Mouse (Mus musculus): ENCODE data around the gene 1700025B11Rik. TPM values are rescaled to one million over a fixed set of nuclear protein-coding genes. Genes with fewer than 3 reads are reported as not detected.
"Not testable (repeated sequence)": the region's sequence is repeated elsewhere in the genome, so short reads cannot be mapped to it uniquely, and the experiment has no call there.

1700025B11Rik gene
- total RNA-seq (2021): not detected

DNA sequence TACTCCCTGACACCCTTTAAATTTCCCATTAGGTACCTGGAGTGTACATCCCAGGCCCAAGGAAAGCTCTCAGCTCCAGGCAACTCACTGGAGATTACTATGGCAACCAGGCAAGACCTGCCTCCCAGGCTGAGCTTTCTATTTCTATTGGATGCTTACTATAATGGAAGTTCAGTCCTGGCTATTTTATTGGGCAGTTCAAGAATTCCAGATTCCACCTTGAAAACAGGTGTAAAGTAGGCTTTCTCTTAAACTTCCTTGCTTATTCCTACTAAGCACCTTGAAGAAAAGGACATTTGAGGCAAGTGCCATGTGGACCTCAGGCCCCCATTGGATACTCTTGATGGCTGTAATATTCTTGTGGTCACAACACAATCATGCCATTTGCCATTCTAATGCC is at the start of gene 1700025B11Rik:
1700025B11Rik (minus strand) TSS at position 101 of the 400 bp plus-strand sequence.
- no peak for DNase-seq (ENCODE audit: extremely low spot score in 1 of 2, low spot score in 1 of 2)

DNA sequence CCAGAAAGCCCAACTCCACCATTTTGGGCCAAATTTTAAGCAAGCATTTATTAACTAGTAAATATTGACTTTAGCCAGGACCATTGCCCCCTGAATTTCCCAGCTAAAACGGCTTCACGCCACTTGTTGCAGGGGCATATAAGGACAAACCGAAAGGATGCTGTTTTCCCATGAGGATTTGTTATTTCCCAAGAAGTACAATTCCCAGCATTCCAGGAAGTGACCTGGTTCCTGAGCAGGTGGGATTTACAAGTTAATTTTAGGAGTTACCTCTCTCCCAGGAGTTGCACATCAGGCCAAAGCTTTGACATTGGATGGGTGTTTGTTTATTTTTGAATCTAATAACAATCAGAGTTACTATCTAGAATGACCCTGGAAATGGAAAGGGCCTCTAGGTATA is 44.4 kb upstream of the 1700025B11Rik start:
- no peak for DNase-seq (ENCODE audit: extremely low spot score in 1 of 2, low spot score in 1 of 2)

DNA sequence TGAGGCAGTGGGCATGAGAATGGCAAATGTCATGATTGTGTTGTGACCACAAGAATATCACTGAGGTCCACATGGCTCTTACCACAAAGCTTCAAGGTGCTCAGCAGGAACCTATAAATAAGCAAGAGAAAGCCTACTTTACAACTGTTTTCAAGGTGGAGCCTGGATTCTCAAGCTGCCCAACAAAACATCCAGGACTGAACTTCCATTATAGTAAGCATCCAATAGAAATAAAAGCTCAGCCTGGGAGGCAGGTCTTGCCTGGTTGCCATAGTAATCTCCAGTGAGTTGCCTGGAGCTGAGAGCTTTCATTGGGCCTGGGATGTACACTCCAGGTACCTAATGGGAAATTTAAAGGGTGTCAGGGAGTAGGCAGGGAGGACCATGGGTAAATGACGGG is 37.3 kb upstream of the 1700025B11Rik start, which contains the start of gene Gm36245:
Gm36245 (plus strand) TSS at position 301 of the 400 bp plus-strand sequence.
- DNase-seq (ENCODE audit: extremely low spot score in 1 of 2, low spot score in 1 of 2): no peak

DNA sequence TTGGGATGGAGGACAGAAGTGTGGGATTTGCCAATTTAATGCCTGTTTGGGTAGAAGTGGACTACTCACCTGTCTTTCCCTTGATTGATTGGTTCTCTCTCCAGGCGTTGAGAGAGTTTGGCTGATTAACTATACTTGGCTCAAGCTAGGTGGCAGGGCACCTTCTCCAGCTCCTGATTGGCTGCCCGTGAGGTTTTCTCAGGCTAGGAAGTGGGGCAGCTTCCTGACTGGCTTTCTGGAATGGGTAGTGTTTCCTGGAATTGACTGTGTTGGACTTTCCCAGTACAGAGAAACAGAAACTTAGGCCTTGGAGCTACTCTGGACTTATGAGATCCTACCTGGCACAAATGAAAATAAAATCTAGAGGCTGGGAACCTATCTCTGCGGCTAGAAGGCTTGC is 36.7 kb upstream of the 1700025B11Rik start:
- DNase-seq (ENCODE audit: extremely low spot score in 1 of 2, low spot score in 1 of 2): no peak

DNA sequence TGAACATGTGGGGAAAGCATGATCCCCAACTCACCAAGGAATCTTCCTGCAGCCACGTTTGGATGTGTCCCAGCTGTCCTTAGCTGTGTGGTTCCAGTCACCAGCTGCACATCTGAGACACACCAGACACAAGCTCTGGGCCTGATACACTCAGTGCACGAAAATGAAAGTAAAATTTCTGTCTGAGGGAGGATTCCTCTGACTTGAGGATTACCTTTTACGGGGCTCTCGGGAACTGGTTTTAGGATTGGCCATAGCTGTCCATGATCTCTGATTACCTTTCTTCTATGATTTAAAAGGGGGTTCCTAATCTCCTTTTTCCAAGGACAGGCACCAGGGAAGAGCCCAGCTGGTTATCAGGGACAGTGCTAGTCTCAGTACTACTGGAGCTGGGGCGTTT is 34.3 kb upstream of the 1700025B11Rik start, which contains the start of gene Apol10b:
Apol10b (minus strand) TSS at position 165 of the 400 bp plus-strand sequence.
- DNase-seq (ENCODE audit: extremely low spot score in 1 of 2, low spot score in 1 of 2): no peak

DNA sequence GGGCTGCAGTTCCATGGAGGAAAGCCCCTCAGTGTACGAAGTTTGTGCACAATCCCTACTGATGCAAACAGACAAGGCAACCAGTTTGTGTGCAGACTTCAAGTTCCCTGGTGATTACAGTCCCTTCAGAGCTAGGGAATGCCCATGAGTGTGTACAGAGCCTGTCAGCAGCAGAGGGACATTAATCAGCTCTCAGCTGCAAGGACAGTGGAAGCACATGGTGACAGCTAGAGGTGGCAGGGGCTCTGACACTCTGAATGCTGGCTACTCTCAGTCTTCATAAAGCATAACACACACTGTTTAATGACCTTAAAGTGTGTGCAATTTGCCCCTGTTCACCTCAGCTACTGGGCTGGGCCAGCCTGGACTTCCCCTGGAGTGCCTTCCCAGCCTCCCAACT is 31.9 kb upstream of the 1700025B11Rik start:
- no peak for DNase-seq (ENCODE audit: extremely low spot score in 1 of 2, low spot score in 1 of 2)

DNA sequence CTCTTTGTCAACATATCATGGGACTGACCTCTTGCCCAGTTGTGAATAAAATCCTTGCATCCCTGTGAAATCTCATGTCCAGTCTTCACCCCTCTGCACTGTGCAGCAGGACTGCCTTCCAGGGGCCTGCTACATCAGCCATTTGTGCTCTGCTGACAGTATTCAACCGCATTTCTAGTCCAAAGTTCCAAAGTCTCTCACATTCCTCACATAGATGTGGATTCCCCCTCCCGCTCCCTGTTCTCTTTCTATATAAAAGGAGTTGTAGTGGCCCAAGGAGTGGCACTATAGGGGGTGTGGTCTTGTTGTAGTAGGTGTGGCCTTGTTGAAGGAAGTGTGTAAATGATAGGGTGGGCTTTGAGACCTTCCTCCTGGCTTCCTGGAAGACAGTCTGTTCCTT is 29.2 kb upstream of the 1700025B11Rik start:
- DNase-seq (ENCODE audit: extremely low spot score in 1 of 2, low spot score in 1 of 2): no peak

DNA sequence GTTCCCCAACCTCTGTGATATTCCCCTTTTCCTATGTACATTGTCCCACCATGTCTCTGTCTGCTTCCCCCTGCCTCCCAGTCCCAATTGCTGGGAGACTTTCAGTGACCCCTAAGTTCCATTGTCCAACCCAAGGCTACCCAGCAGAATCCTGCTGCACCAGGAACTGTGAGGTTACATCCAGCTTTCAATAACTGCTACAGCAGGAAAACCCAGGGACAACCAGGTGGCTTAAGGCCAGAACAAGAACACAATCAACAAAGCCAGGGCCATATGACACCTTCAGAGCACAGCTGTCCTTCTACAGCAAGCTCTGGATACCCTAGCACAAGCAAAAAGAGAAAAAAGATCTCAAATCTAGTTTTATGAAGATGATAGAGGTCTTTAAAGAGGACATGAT is 27.3 kb upstream of the 1700025B11Rik start:
- DNase-seq (ENCODE audit: extremely low spot score in 1 of 2, low spot score in 1 of 2): no peak

DNA sequence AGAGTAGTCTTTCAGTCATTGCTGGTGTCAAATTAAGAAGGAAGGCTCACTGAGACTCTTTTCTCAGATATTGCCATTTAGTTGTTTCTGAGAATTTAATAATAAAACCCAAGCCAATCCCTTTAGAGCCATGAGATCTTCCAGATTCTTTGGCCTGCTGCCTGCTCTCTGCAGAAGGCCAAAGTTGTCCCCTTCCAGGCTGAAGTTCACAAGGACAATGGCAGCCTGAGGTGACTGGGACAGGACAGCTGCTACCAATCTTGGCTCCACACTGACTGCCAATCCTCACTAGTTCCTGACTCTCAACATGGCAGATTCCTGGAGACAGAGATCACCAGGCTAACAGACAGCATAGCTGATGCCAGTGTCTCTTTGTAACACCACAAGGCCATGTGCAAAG is 25.3 kb upstream of the 1700025B11Rik start:
- no peak for DNase-seq (ENCODE audit: extremely low spot score in 1 of 2, low spot score in 1 of 2)

DNA sequence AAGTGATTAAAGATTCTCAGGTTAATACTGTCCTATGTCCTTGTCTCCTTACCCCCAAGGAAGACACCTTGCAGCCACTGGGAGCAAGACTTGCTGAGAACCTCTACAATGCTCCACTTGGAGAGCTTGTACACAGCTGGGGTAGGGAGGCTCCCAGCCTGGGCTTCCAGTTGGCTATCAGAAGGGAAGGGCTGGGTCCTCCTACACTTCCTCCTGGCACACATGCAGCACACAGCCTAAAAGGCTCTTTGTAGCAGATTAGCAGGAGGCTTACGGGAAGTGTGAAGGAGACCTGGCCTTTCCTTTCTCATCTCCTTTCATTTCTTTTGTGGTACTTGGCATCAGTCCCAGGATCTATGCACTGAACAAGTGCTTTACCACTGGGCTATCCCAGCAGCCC is 20.0 kb upstream of the 1700025B11Rik start:
- DNase-seq (ENCODE audit: extremely low spot score in 1 of 2, low spot score in 1 of 2): peak in 1 of 2 experiments; percentile 20

DNA sequence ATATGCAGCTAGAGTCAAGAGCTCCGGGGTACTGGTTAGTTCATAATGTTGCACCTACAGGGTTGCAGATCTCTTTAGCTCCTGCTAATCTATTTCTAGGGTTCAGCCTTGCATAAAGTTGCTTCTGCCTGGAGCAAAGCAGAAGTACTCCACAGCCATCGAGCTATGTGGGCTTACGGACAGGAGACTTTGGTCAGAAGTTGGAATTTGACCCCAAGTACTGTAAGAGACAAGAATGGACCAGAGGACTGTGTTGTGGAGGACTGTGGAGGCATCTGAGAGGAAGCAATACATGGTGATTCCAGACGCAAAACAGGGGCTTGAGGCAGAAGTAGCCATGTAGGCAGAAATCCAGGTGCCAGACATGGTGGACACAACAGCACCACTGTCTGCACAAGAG is 17.6 kb upstream of the 1700025B11Rik start:
- DNase-seq (ENCODE audit: extremely low spot score in 1 of 2, low spot score in 1 of 2): no peak

DNA sequence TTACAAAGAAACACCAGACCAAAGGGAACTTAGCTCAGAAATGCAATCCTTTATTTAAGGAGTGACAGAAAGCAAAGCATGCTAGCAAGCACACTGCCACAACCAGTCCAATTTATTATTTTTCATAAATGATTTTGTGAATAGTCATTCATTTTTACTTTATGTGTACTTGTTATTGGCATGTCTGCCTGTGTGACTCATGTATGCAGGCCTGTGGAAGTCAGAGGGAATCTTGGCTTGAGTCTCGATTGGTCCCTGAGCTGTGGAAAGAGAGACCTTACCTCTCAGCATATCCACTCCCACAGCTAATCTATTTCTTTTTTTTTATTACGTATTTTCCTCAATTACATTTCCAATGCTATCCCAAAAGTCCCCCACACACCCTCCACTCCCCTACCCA is 17.1 kb upstream of the 1700025B11Rik start:
- no peak for DNase-seq (ENCODE audit: extremely low spot score in 1 of 2, low spot score in 1 of 2)

DNA sequence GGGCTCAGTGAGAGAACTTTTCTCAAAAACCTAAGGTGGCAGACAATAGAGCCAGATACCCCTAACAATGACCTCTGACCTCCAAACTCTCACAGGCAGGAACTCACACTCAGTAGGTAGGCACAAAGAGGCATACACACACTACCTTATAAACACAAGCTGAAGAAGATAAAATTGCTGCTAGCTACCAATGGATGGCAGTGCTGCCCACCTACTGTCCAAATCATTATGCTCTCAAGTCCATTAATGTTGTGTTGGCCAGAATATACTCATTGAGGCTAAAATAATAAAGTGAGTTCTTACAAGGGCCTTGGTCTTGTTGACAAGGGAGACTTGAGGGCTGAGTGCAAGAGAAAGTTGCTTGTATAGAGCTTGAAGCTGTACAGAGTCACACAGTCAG is 1.5 kb upstream of the 1700025B11Rik start:
- DNase-seq (ENCODE audit: extremely low spot score in 1 of 2, low spot score in 1 of 2): no peak

DNA sequence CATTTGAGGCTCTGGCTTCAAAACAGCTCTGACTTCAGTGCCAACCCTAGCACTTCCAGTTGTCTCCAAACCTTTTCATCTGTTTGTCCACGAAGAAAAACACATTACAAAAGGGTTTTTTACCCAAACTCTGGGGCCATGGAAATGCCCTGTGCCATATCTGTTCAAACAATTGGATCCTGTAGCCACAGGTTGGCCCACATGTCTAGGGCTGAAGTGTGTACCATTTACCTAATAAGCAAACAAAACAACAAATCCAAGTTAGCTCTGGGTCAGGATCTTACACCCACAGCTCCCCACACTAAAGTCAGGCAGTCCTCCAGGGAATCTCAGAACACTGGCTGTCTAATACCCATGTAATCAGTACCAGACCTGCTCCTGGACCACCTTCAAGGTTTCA is 22.5 kb downstream of the 1700025B11Rik start:
- not testable (repeated sequence) for DNase-seq (ENCODE audit: extremely low spot score in 1 of 2, low spot score in 1 of 2)

DNA sequence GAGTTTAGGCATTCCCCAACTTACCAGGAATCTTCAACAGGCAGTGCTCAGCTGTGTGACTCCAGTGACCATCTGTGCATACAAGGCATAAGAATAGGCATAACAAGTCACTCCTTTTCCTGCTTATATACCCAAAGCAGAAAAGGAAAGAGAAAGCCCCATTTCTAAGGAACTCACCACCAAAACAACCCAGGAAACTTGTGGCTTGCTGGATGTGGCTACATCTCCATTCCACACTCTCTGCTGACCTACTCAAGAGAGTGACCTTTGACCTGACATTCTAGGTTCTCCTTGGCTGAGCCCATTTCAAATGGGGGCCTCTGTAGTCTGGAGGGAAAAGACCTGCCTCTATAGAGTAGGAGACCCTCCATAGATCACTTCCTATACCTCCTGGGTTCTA is 28.5 kb downstream of the 1700025B11Rik start, which contains the start of gene Apol7c:
Apol7c (minus strand) TSS at position 101 of the 400 bp plus-strand sequence.
- DNase-seq (ENCODE audit: extremely low spot score in 1 of 2, low spot score in 1 of 2): no peak

DNA sequence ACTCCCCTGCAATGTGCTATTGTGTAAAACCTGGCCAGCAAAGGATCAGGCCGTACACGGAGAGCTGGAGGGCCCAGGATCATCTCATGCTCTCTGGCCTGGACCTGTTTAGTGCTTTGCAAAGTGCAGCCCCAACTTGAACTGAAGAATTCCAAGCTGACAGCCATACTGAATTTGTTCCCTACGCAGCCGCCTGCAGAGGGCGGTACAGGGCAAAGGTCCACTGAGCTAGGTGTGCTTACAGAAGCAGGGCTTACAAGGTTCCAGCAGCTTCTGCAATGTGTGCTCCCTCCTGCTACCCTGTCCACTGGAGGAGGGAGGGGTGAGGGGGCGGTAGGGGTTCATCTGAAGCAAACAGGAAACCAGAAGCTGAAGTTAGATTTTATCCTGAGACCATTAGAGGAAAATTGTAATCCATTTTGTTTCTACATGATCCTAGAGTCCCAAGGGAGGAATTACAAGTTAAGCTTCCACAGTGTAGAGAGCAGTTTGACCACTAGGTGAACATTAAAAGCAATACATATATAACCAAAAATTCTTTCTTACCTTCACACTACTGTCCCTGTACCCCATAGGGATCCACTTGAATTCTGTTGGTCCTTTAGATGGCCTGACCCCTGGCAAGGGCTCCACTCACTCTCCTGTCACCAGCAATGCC is 38.4 kb downstream of the 1700025B11Rik start:
- DNase-seq (ENCODE audit: extremely low spot score in 1 of 2, low spot score in 1 of 2): peak; percentile 25 to 66

DNA sequence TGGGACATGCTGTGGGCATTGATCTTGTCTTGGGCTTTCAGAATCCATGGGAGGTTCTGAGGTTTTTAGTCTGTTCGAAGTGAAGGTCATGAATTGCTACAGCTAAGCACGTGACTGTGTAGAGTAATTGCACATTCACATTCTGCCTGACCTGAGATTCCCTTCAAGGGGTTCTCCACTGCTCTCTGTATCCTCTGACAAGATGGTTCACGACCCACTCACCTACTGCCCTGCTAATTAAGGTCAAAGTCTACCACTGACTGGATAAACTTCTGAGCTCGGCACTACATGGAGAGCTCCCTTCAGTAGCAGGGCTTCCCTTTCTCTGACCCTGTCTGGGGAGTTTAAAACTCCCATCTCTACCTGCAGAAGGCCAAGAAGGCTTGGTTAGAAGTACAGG is 41.1 kb downstream of the 1700025B11Rik start:
- DNase-seq (ENCODE audit: extremely low spot score in 1 of 2, low spot score in 1 of 2): not testable (repeated sequence)

Other genes with a start within 250 kb of the 1700025B11Rik start
- not detected for gene Apol7a, start 162.8 kb downstream of the 1700025B11Rik start, total RNA-seq (2021)
- gene Apol9a, start 150.8 kb downstream of the 1700025B11Rik start, total RNA-seq (2021): not detected
- gene Apol7b, start 114.4 kb downstream of the 1700025B11Rik start, total RNA-seq (2021): not detected
- not detected for gene Apol10a, start 84.8 kb downstream of the 1700025B11Rik start, total RNA-seq (2021)
- not detected for gene Apol11a, start 53.6 kb downstream of the 1700025B11Rik start, total RNA-seq (2021)
- not detected for gene Apol7c, start 28.6 kb downstream of the 1700025B11Rik start, total RNA-seq (2021)
- under 1 TPM in 1 of 2 experiments, not detected in 1; 0.10 TPM for gene Apol10b, start 34.2 kb upstream of the 1700025B11Rik start, total RNA-seq (2021)
- not detected for gene Gm36245, start 37.4 kb upstream of the 1700025B11Rik start, total RNA-seq (2021)
- not detected for gene Apol11b, start 81.4 kb upstream of the 1700025B11Rik start, total RNA-seq (2021)
- gene Apol7e, start 137.0 kb upstream of the 1700025B11Rik start, total RNA-seq (2021): not detected
- not detected for gene Apol9b, start 167.1 kb upstream of the 1700025B11Rik start, total RNA-seq (2021)
- 1 to 10 TPM; 4.0 to 4.8 TPM for gene Apol8, start 195.1 kb upstream of the 1700025B11Rik start, total RNA-seq (2021)

Data from layer of hippocampus, postnatal 25 days (tissue).